Mouse (Mus musculus) midbrain, embryonic 15.5 days (tissue): ENCODE data around the gene Irf4. TPM values are rescaled to one million over a fixed set of nuclear protein-coding genes. Genes with fewer than 3 reads are reported as not detected.

ENCODE experiments used
- ATAC-seq: fragments of 200-750 bp; cut with Nextera tagmentation; replicated peaks from 2 replicates; pipeline ENCODE4 v1.8.0; 2017; ENCODE audit warnings: moderate TSS enrichment
- H3K27ac ChIP-seq: fragments of 300-500 bp; sonication (generic); 2 replicates; pipeline ENCODE4 v1.5.1; 2015; ENCODE audit warnings: mild to moderate bottlenecking, inconsistent platforms
- H3K27me3 ChIP-seq: fragments of 300-500 bp; sonication (generic); replicated peaks from 2 replicates; pipeline ENCODE4 v1.6.1; 2015; ENCODE audit warnings: inconsistent platforms
- H3K36me3 ChIP-seq: fragments of 300-500 bp; sonication (generic); replicated peaks from 2 replicates; pipeline ENCODE4 v1.6.1; 2015; ENCODE audit warnings: inconsistent platforms
- H3K4me1 ChIP-seq: fragments of 300-500 bp; sonication (generic); 2 replicates; pipeline ENCODE4 v1.6.1; 2015; ENCODE audit warnings: inconsistent platforms
- H3K4me2 ChIP-seq: fragments of 300-500 bp; sonication (generic); 2 replicates; pipeline ENCODE4 v1.6.1; 2015; ENCODE audit warnings: inconsistent platforms, mild to moderate bottlenecking, moderate library complexity
- H3K4me3 ChIP-seq: fragments of 300-500 bp; sonication (generic); 2 replicates; pipeline ENCODE4 v1.5.1; 2015; ENCODE audit warnings: mild to moderate bottlenecking, inconsistent platforms
- H3K9ac ChIP-seq: fragments of 300-500 bp; sonication (generic); 2 replicates; pipeline ENCODE4 v1.6.1; 2015; ENCODE audit warnings: mild to moderate bottlenecking, inconsistent platforms
- H3K9me3 ChIP-seq: fragments of 300-500 bp; sonication (generic); 2 replicates; pipeline ENCODE4 v1.6.1; 2016; ENCODE audit warnings: inconsistent platforms
- WGBS: fragments of 180-500 bp; shearing (Covaris S2); methylation state at CpG from one replicate; pipeline ENCODE4 v1.1.7; 2015; ENCODE audit warnings: mixed read lengths; 5-methylcytosine and 5-hydroxymethylcytosine counted together
- polyA plus RNA-seq: library from polyadenylated mRNA; unstranded; fragments of >200 nt; fragmentation: Nextera tagmentation; extraction: Ambion mirVana; gene quantifications from 2 replicates; pipeline ENCODE4 v1.2.1, GENCODE M21; 2015

The Irf4 gene
- polyA plus RNA-seq, 1 experiment from 2014 or later, result 0.08 TPM

DNA sequence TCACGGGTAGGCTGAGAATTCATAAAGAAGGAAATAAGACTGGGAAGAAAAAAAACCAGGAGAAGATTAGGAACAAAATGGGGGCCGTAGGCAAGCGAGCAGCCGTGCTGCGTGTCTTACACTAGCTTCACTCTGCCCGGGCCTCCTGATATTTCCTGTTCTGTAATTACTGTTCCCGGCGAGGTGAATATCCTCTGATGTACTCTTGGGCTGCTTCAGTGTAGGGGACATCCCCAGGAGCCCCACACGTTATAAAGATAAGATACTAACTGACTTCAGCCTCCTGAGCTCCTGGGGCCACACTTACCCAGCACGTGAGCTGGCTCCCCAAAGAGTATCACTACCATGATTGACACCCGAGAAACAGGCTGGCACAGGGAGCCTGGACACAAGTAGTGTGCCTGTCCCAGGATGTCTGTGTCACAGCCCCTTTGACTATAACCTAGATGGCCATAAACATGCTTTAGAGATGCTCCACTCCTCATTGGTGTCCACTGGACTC, 28.7 kb downstream of the Irf4 start:
- Histone ChIP-seq H3K4me1 (0 out of 2 replicates have a peak, but pooled peaks cover 2% of the 10 kb centered on the region), H3K4me3 (no peak overlapping the region), H3K27me3 (no peaks in the 10 kb centered on the region), H3K36me3 (no peaks in the 10 kb centered on the region), H3K4me2 (no peak overlapping the region), H3K27ac (no peak overlapping the region), H3K9me3 (no peaks in the 10 kb centered on the region), H3K9ac (no peak overlapping the region)
- WGBS, result 79% methylated on average over 11 of the region's 11 CpGs
- ATAC-seq, result no peak

DNA sequence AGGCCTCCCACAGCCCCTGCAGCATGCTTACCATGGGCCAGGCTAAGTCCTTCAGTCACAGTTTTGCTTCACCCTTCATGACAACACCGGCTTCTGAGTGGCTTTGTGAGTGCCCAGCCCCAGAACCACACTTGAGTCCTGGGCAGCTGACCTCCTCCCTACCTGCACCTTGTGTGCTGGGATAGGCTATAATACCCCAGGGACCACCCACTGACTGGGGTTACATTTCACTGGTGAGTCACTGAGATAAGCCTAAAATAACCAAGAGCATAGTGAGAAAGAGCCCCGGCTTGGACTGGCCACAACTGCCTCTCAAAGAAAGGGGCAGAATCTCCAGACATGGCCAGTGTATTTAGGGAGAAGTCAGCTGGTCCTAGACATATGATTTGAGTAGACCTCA, 32.9 kb downstream of the Irf4 start:
- no peak overlapping the region for H3K4me2 ChIP-seq
- 66% methylated on average over 2 of the region's 2 CpGs for WGBS
- H3K9ac ChIP-seq, result no peak overlapping the region
- 0 out of 2 replicates have a peak, but pooled peaks cover 2% of the 10 kb centered on the region for H3K4me1 ChIP-seq
- H3K36me3 ChIP-seq, result no peaks in the 10 kb centered on the region
- no peaks in the 10 kb centered on the region for H3K27me3 ChIP-seq
- 0 out of 2 replicates have a peak, but pooled peaks have one; percentile 16 for ATAC-seq
- no peak overlapping the region for H3K27ac ChIP-seq
- H3K4me3 ChIP-seq, result no peak overlapping the region
- H3K9me3 ChIP-seq, result no peaks in the 10 kb centered on the region

DNA sequence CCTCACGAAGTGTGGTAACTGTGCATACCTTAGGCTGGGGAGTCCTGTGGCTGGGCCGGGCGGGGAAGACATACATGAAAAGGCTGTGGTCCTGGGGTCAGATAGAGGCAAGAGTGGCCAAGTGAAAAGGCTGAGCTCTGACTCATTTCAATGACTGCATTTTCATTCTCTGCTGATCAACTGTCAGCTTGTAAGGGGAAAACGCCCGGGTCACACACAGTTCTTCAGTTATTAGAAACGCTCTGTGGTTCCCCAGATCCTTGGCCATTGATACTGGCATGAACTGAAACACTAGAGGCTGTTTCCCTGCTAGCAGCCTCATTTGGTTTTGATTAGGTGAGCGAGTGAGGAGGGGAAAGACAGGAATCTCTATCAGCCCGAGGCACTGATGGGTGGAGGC, 33.4 kb downstream of the Irf4 start:
- 54% methylated on average over 8 of the region's 8 CpGs for WGBS
- H3K27me3 ChIP-seq, result no peaks in the 10 kb centered on the region
- H3K27ac ChIP-seq, result no peak overlapping the region
- ATAC-seq, result no peak
- H3K9me3 ChIP-seq, result no peaks in the 10 kb centered on the region
- H3K9ac ChIP-seq, result no peak overlapping the region
- 0 out of 2 replicates have a peak, but pooled peaks cover 2% of the 10 kb centered on the region for H3K4me1 ChIP-seq
- H3K4me3 ChIP-seq, result no peak overlapping the region
- H3K4me2 ChIP-seq, result no peak overlapping the region
- no peaks in the 10 kb centered on the region for H3K36me3 ChIP-seq

DNA sequence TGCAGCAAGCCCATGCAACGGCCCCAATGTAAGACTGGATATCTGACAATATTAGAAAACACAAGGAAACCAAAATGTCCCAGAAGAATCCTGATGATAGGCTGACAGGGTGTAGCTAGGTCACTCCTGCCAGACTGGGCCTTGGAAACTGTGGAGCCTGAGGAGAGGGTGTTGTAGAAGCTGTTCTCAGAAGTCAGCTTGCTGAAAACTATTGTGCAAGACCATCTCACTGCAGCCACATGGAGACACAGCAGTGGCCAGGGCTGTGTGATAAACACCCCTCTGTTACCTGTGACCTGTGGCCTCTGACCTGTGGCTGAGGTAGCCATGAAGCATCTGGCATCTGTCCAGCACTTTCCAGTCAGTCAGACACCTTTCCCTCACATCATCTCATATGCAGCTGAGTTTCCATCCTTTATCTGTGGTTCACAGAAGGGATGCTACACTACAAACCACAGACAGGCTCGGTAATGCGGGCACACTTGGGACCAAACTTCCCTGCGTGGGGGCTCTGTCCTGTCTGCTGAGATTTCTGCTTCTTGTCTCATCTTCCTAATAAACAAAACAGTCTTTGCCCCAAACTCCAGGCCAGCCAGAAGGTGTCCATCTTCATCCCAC, 36.5 kb downstream of the Irf4 start:
- ATAC-seq, result no peak
- 94% methylated on average over 4 of the region's 4 CpGs for WGBS
- Histone ChIP-seq H3K27ac (no peak overlapping the region), H3K9ac (no peak overlapping the region), H3K36me3 (no peaks in the 10 kb centered on the region), H3K4me3 (no peak overlapping the region), H3K9me3 (no peaks in the 10 kb centered on the region), H3K4me1 (0 out of 2 replicates have a peak, but pooled peaks cover 2% of the 10 kb centered on the region), H3K4me2 (no peak overlapping the region), H3K27me3 (no peaks in the 10 kb centered on the region)

DNA sequence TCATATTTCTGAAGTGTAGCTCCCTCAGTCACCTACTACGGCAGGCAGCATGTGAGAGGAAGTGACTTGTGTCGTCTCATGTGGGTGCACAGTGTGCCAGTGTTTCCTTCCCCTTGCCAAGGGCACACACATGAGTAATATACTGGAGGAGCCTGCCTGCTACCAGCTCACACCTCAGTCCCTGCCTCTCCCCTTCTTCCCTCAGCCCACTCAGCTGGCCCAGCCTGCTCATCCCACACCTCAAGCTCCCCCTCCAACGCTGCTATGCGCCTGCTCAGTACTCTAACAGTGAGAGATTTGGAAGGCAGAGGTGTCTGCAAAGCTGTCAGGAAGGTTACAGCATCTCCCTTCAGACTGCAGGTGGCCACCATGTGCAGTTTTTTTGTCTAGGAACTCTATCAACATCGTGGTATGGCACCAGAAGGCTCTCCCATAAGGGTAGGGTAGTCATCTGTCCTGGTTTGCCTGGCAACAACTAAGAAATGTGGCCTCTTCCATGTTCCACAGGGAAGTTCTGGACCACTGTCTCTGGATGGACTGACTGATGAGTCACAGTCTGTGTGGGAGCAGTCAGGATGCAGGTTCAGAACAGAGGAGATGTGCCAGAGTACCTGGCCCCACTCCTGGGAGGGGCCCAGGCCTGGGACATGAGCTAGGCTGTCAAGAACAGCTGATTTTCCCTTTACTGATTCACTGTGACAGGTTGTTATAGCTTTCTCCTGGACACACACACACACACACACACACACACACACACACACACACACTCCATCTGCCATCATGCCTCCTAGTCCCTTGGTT, 37.4 kb downstream of the Irf4 start:
- ATAC-seq, result no peak
- 81% methylated on average over 5 of the region's 5 CpGs for WGBS

DNA sequence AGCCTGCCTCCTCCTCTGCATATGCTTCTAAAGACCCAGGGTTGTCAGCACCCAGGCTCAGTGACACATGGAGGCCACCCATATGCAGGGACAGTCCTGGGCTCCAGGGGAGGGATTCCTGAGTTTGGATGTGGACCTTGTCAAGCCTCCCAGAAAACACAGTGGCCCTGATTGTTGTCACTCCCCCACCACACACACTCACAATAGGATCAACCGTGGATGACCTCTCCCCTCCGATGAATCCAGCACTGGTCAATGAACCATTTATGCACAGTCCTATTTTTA, 38.0 kb downstream of the Irf4 start:
- H3K4me3 ChIP-seq, result no peak overlapping the region
- no peak overlapping the region for H3K27ac ChIP-seq
- ATAC-seq, result no peak
- no peaks in the 10 kb centered on the region for H3K9me3 ChIP-seq
- WGBS, result 38% methylated on average over 2 of the region's 2 CpGs
- no peaks in the 10 kb centered on the region for H3K27me3 ChIP-seq
- H3K4me1 ChIP-seq, result 0 out of 2 replicates have a peak, but pooled peaks cover 2% of the 10 kb centered on the region
- H3K9ac ChIP-seq, result no peak overlapping the region
- no peaks in the 10 kb centered on the region for H3K36me3 ChIP-seq
- no peak overlapping the region for H3K4me2 ChIP-seq

More for the DNA sequence above, 37.4 kb downstream of the Irf4 start:
- Histone ChIP-seq H3K9ac (no peak overlapping the region), H3K4me1 (0 out of 2 replicates have a peak, but pooled peaks cover 2% of the 10 kb centered on the region), H3K4me2 (no peak overlapping the region), H3K9me3 (no peaks in the 10 kb centered on the region), H3K27ac (no peak overlapping the region), H3K36me3 (no peaks in the 10 kb centered on the region), H3K27me3 (no peaks in the 10 kb centered on the region), H3K4me3 (no peak overlapping the region)

DNA sequence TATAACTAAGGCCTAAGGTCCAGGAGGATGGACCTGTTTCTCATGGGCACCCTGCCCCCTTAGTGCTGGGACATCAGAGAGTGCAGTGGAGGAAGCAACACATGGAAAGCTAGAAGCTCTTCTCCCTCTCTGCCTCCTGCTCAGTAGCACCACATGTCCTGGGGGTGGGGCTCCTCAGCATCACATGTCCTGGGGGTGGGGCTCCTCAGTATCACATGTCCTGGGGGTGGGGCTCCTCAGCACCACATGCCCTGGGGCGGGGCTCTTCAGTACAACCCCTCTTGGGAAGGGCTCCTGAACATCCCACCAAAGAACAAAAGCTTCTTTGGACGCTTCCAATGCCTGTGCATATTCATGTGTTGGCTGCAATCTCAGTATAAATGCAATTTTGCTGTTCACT, 38.5 kb downstream of the Irf4 start:
- Histone ChIP-seq H3K27me3 (no peaks in the 10 kb centered on the region), H3K9ac (no peak overlapping the region), H3K36me3 (no peaks in the 10 kb centered on the region), H3K4me2 (no peak overlapping the region), H3K27ac (no peak overlapping the region), H3K4me1 (no peaks in the 10 kb centered on the region), H3K4me3 (no peak overlapping the region), H3K9me3 (no peaks in the 10 kb centered on the region)
- WGBS, result 82% methylated on average over 2 of the region's 2 CpGs
- no peak for ATAC-seq

DNA sequence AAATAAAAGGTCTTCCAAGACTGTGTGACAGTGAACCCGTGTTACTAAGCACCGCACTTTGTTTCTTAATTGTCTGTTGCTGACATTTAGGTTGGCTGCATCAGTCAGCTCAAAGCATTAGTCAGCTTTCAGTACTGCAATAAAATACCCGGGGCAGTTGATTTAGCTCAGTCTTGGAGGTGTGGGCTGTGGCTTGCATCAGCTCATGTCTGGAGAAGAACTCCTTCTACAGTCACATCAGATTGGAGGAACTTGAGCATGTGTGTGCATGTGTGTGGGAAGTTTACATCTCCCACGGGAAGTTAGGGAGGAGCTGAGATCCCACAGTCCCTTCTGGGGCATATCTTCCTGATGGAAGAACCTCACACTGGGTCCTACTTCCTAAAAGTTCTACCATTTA, 38.9 kb downstream of the Irf4 start:
- no peak overlapping the region for H3K4me2 ChIP-seq
- no peak overlapping the region for H3K9ac ChIP-seq
- no peak overlapping the region for H3K27ac ChIP-seq
- no peak overlapping the region for H3K4me3 ChIP-seq
- H3K27me3 ChIP-seq, result no peaks in the 10 kb centered on the region
- 87% methylated on average over 4 of the region's 4 CpGs for WGBS
- no peak for ATAC-seq
- no peaks in the 10 kb centered on the region for H3K36me3 ChIP-seq
- H3K4me1 ChIP-seq, result no peaks in the 10 kb centered on the region
- H3K9me3 ChIP-seq, result no peaks in the 10 kb centered on the region

DNA sequence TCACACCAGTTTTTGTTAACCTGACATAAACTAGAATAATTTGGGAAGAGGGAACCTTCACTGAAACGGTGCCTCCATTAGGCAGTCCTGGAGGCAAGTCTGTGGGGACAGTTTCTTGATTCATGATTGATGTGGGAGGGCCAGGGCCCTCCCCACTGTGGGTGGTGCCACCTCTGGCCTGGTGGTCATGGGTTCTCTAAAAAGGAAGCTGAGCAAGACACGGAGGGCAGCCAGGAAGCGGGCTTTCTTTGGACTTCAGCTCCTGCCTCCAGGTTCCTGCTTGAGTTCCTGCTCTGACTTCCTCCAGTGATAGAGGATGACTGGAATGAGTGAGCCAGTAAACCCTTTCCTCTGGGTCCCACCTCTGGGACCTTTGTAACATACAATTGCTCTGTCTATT, 39.4 kb downstream of the Irf4 start:
- Histone ChIP-seq H3K27ac (no peak overlapping the region), H3K4me2 (no peak overlapping the region), H3K4me3 (no peak overlapping the region), H3K9ac (no peak overlapping the region), H3K9me3 (no peaks in the 10 kb centered on the region), H3K27me3 (no peaks in the 10 kb centered on the region), H3K4me1 (no peaks in the 10 kb centered on the region), H3K36me3 (no peaks in the 10 kb centered on the region)
- ATAC-seq, result no peak
- WGBS, result 89% methylated on average over 3 of the region's 3 CpGs

DNA sequence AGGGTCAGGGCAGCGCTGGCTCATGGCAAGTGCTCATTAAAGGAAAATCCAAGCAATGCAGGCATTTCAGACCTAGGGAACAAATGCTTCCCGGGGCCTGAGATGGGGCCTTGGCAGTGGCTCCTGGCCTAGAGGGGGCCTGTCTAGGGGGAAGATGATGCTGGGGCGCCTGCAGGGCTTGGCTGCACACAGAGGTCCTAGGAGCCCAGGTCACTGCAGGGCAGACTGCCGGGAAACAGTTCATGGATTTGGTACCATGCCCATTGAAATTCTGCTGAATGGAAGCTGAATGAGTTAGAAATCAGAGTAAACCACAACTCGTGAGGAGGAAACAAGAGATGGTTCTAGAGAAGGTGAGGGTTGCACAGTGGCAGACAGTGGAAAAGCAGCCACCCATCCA, 41.0 kb downstream of the Irf4 start:
- no peak overlapping the region for H3K4me2 ChIP-seq

DNA sequence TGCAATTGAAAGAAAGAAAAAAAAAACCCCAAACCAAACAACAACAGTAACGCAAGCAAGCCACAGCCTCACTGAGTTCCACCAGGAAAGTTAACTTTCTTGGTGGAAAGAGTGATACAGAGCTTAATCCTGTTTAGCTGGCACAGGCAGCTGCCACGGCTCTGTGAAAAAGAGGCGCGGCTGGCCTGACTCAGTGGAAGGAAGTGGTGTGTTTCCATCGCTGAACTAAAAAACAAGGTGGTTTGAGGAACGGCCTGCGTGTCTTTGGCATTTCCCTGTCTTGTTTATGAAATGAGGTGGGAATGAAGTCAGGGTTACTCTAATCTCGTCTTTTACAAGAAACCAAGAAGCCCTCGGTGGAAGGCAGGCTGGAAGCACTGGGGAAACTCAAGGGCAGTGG, 43.3 kb downstream of the Irf4 start:
- Histone ChIP-seq H3K36me3 (no peaks in the 10 kb centered on the region), H3K9me3 (no peaks in the 10 kb centered on the region), H3K27me3 (no peaks in the 10 kb centered on the region), H3K4me2 (no peak overlapping the region), H3K27ac (no peak overlapping the region), H3K4me1 (no peaks in the 10 kb centered on the region), H3K4me3 (no peak overlapping the region), H3K9ac (no peak overlapping the region)
- 79% methylated on average over 9 of the region's 9 CpGs for WGBS
- ATAC-seq, result no peak

More for the DNA sequence above, 41.0 kb downstream of the Irf4 start:
- Histone ChIP-seq H3K4me1 (no peaks in the 10 kb centered on the region), H3K36me3 (no peaks in the 10 kb centered on the region), H3K27ac (no peak overlapping the region), H3K27me3 (no peaks in the 10 kb centered on the region), H3K9ac (no peak overlapping the region), H3K4me3 (no peak overlapping the region), H3K9me3 (no peaks in the 10 kb centered on the region)
- 71% methylated on average over 5 of the region's 5 CpGs for WGBS
- ATAC-seq, result no peak

DNA sequence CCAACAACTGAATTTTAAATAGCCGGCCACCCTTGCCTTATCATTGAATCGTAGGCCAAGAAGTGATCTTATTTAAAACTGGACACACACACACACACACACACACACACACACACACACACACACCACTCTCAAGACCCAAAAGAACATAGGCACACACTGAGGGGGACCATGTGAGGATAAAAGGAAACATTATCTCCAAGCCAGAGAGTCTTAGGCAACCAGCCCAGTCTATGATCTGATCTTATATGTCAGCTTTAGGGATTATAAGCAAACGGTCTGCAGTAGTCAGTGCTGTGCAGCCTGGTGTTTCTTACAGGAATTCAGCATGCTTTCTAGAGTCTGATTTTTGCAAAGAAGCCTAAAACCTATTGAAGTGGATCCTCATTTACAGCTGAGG, 43.7 kb downstream of the Irf4 start:
- Histone ChIP-seq H3K27ac (no peak overlapping the region), H3K4me3 (no peak overlapping the region), H3K27me3 (no peaks in the 10 kb centered on the region), H3K36me3 (no peaks in the 10 kb centered on the region), H3K4me1 (no peaks in the 10 kb centered on the region), H3K9ac (no peak overlapping the region), H3K9me3 (no peaks in the 10 kb centered on the region), H3K4me2 (no peak overlapping the region)
- 65% methylated on average over 3 of the region's 3 CpGs for whole genome bisulfite sequencing
- no peak for ATAC-seq

DNA sequence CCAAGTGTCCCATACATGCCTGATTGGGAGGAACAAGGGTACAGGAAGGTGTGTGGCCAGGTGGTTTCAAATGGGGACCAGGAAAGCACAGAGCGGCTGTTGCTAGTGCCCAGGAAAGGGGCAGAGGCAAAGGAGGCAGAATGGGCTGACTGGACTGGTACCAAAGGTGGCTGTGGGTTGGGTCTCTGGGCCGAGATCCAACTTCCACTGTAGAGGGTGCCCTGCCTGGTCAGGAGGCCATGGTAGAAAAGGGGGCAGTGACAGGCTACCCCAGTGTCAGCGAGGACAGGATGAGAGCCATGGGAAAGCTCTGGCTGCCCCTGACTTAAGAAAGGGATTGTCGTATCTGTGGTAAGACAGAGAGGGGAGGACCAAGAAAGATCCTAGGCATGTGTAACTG, 44.2 kb downstream of the Irf4 start:
- ATAC-seq, result 0 out of 2 replicates have a peak, but pooled peaks have one; percentile 17
- Histone ChIP-seq H3K27me3 (no peaks in the 10 kb centered on the region), H3K4me1 (no peaks in the 10 kb centered on the region), H3K4me3 (no peak overlapping the region), H3K4me2 (no peak overlapping the region), H3K36me3 (no peaks in the 10 kb centered on the region), H3K9ac (no peak overlapping the region), H3K27ac (no peak overlapping the region), H3K9me3 (no peaks in the 10 kb centered on the region)
- WGBS, result 87% methylated on average over 4 of the region's 4 CpGs
